29 mouse cellular contexts compared by ENCODE assay signal in genomic region chr1:38362275-38362674, GRCm38 (mm10).
DNase-seq lines count a peak whose midpoint lies in the region; ATAC-seq and TF ChIP-seq lines count a peak whose summit lies in the region.
"Had no signal": no experiment of that assay in that cellular context is flagged by ENCODE, and none has a peak within 500 bp of the region (broad histone marks: within the 10 kb centered on the region; RNA-seq: fewer than 3 reads in every experiment).

No protein-coding gene starts in this region.

- H3K9me3 ChIP-seq in hindbrain, postnatal 0 days (ENCODE audit: low read length) = no peaks in the 10 kb centered on the region
- H3K9me3 ChIP-seq in hindbrain, embryonic 16.5 days (ENCODE audit: control insufficient read depth, low read length) = no peaks in the 10 kb centered on the region
- H3K9me3 ChIP-seq: embryonic facial prominence, embryonic 12.5 days; forebrain, embryonic 10.5 days; forebrain, embryonic 15.5 days; hindbrain, embryonic 12.5 days; liver, embryonic 15.5 days; midbrain, embryonic 12.5 days; neural tube, embryonic 15.5 days had no signal

- no peak overlapping the region for H3K4me2 ChIP-seq in hindbrain, postnatal 0 days (ENCODE audit: low read depth, low read length)
- no peak overlapping the region for H3K4me2 ChIP-seq in hindbrain, embryonic 16.5 days (ENCODE audit: low read length)
- H3K4me2 ChIP-seq: embryonic facial prominence, embryonic 12.5 days; forebrain, embryonic 15.5 days; heart, embryonic 11.5 days; hindbrain, embryonic 12.5 days; liver, embryonic 15.5 days; lung, embryonic 14.5 days; midbrain, embryonic 12.5 days; neural tube, embryonic 15.5 days had no signal

- H3K36me3 ChIP-seq in hindbrain, postnatal 0 days (ENCODE audit: insufficient read depth, low read length) = no peaks in the 10 kb centered on the region
- H3K36me3 ChIP-seq in hindbrain, embryonic 16.5 days (ENCODE audit: control insufficient read depth, insufficient read depth, low read length) = no peaks in the 10 kb centered on the region
- H3K36me3 ChIP-seq: embryonic facial prominence, embryonic 12.5 days; forebrain, embryonic 10.5 days; forebrain, embryonic 15.5 days; hindbrain, embryonic 12.5 days; liver, embryonic 15.5 days; midbrain, embryonic 12.5 days; neural tube, embryonic 15.5 days had no signal

- WGBS in hindbrain, postnatal 0 days = 88% methylated on average over 3 of the region's 3 CpGs
- 86% methylated on average over 3 of the region's 3 CpGs for WGBS in hindbrain, embryonic 16.5 days

- peak; percentile 15 for DNase-seq in CD4-positive, CD25-positive, alpha-beta regulatory T cell, adult 2 months (ENCODE audit: low read depth, low spot score)
- no peak for DNase-seq in hindbrain, postnatal 0 days (ENCODE audit: low spot score)
- no peak for DNase-seq in frontal cortex, postnatal 10 days (ENCODE audit: low spot score in 2 of 2)
- DNase-seq in left cerebral cortex, postnatal 14 days (ENCODE audit: low spot score in 2 of 2) = no peak
- DNase-seq: adrenal gland, postnatal 10 days; cerebellum, adult 11 months; cerebellum, adult 9-10 months; cerebellum, postnatal 36 days; heart, postnatal 36 days; kidney, adult 9 months; kidney, postnatal 10 days; layer of hippocampus, postnatal 36 days; lung, embryonic 14.5 days; retina, postnatal 1 day; right cerebral cortex, postnatal 14 days; thymus, postnatal 14 days had no signal

- ATAC-seq in CD4-positive, CD25-positive, alpha-beta regulatory T cell, adult 4 months = no peak
- 0 out of 2 replicates have a peak, but pooled peaks have one; percentile 35 for ATAC-seq in hindbrain, postnatal 0 days
- ATAC-seq in hindbrain, embryonic 16.5 days = no peak
- peak; percentile 57; the same call in 1 of the 2 replicates for ATAC-seq in megakaryocyte-erythroid progenitor cell, adult 5-6 weeks (replicated peaks; ENCODE audit: low FRiP score, low TSS enrichment, poor library complexity, severe bottlenecking)
- no peak for ATAC-seq in monocyte, adult 5-6 weeks (replicated peaks; ENCODE audit: insufficient number of reproducible peaks, low FRiP score, low TSS enrichment, poor library complexity, severe bottlenecking)
- ATAC-seq: forebrain, embryonic 15.5 days; intestine, postnatal 0 days had no signal

- no peaks in the 10 kb centered on the region for H3K27me3 ChIP-seq in hindbrain, postnatal 0 days (ENCODE audit: insufficient read depth, low read length)
- no peaks in the 10 kb centered on the region for H3K27me3 ChIP-seq in hindbrain, embryonic 16.5 days (replicated peaks; ENCODE audit: control insufficient read depth, insufficient read depth, low read length)
- H3K27me3 ChIP-seq: embryonic facial prominence, embryonic 12.5 days; forebrain, embryonic 15.5 days; hindbrain, embryonic 12.5 days; liver, embryonic 15.5 days; midbrain, embryonic 12.5 days; neural tube, embryonic 15.5 days had no signal

- TF ChIP-seq CTCF in hindbrain, postnatal 0 days (IDR thresholded peaks at IDR 0.05; ENCODE audit: low read depth) = no peak

- no peak overlapping the region for H3K27ac ChIP-seq in hindbrain, postnatal 0 days
- no peak overlapping the region for H3K27ac ChIP-seq in hindbrain, embryonic 16.5 days (ENCODE audit: low read depth, low read length)
- H3K27ac ChIP-seq: embryonic facial prominence, embryonic 12.5 days; forebrain, embryonic 10.5 days; forebrain, embryonic 15.5 days; hindbrain, embryonic 12.5 days; liver, embryonic 15.5 days; midbrain, embryonic 12.5 days; neural tube, embryonic 15.5 days had no signal

- intact Hi-C loops in left cerebral cortex, postnatal 14 days (cut with DNase I) = no loop called here

- no peak overlapping the region for H3K4me3 ChIP-seq in hindbrain, postnatal 0 days (ENCODE audit: low read length)
- no peak overlapping the region for H3K4me3 ChIP-seq in hindbrain, embryonic 16.5 days (ENCODE audit: low read length)
- H3K4me3 ChIP-seq: embryonic facial prominence, embryonic 12.5 days; forebrain, embryonic 10.5 days; forebrain, embryonic 15.5 days; hindbrain, embryonic 12.5 days; liver, embryonic 15.5 days; midbrain, embryonic 12.5 days; neural tube, embryonic 15.5 days had no signal

- H3K4me1 ChIP-seq in hindbrain, postnatal 0 days (ENCODE audit: insufficient read depth, low read length) = no peaks in the 10 kb centered on the region
- no peaks in the 10 kb centered on the region for H3K4me1 ChIP-seq in hindbrain, embryonic 16.5 days (ENCODE audit: control insufficient read depth, insufficient read depth, low read depth, low read length)
- H3K4me1 ChIP-seq: liver, embryonic 15.5 days had no signal

- H3K9ac ChIP-seq in hindbrain, postnatal 0 days (replicated peaks; ENCODE audit: low read length) = no peak overlapping the region
- no peak overlapping the region for H3K9ac ChIP-seq in hindbrain, embryonic 16.5 days (ENCODE audit: low read depth, low read length)
- H3K9ac ChIP-seq: embryonic facial prominence, embryonic 12.5 days; forebrain, embryonic 15.5 days; hindbrain, embryonic 12.5 days; liver, embryonic 15.5 days; lung, embryonic 14.5 days; midbrain, embryonic 12.5 days; neural tube, embryonic 15.5 days had no signal

Comparison
In these comparisons a context has a peak if more than half of its experiments do, and no peak if none do; other contexts are left out.
1. ATAC-seq: peak in hindbrain, postnatal 0 days (single experiment) and megakaryocyte-erythroid progenitor cell, adult 5-6 weeks (single experiment); none in CD4-positive, CD25-positive, alpha-beta regulatory T cell, adult 4 months (single experiment), hindbrain, embryonic 16.5 days (single experiment) and monocyte, adult 5-6 weeks (single experiment).